Mouse (Mus musculus) adrenal gland, postnatal 14 days (tissue): ENCODE data around the gene Psd. TPM values are rescaled to one million over a fixed set of nuclear protein-coding genes. Genes with fewer than 3 reads are reported as not detected.

Source experiments
- microRNA-seq, 2 experiments: library from miRNA; unstranded; fragments of <30 nt; microRNA quantifications; one replicate each; pipeline ENCODE4 v1.2.0; 2021
- total RNA-seq: library from RNA; stranded (reverse); gene quantifications from 2 replicates; pipeline ENCODE4 v1.2.3, GENCODE M21; 2021

Gene Psd
- total RNA-seq, 1 experiment from 2014 or later, result 6.0 TPM

Small RNAs within 50 kb of the gene (microRNA-seq; reads per million reads assigned to microRNA genes)
- 0.38 to 0.43 reads per million in 2 experiments for gene Mir146b

Other genes with a start within 250 kb of the Psd start
- gene Elovl3, start 195.3 kb downstream of the Psd start, total RNA-seq, result 7.4 and 8.7 TPM in 2 replicates
- 0.26 TPM in 1 of 2 replicates, not detected in the other for gene Pitx3, start 178.8 kb downstream of the Psd start, total RNA-seq
- 62.8 and 74.8 TPM in 2 replicates for gene Gbf1, start 174.6 kb downstream of the Psd start, total RNA-seq
- gene Nfkb2, start 22.8 kb downstream of the Psd start, total RNA-seq, result 28.3 and 34.1 TPM in 2 replicates
- 8.2 and 8.7 TPM in 2 replicates for gene Fbxl15, start 1.0 kb upstream of the Psd start, total RNA-seq
- gene Cuedc2, start 11.5 kb upstream of the Psd start, total RNA-seq, result 71.8 and 77.5 TPM in 2 replicates
- 5.1 and 5.4 TPM in 2 replicates for gene Mfsd13a, start 14.0 kb upstream of the Psd start, total RNA-seq
- 0.38 and 0.74 TPM in 2 replicates for gene 2310034G01Rik, start 23.1 kb upstream of the Psd start, total RNA-seq
- 93.2 and 103 TPM in 2 replicates for gene Actr1a, start 68.6 kb upstream of the Psd start, total RNA-seq
- gene Sufu, start 69.7 kb upstream of the Psd start, total RNA-seq, result 19.0 and 23.6 TPM in 2 replicates
- 39.3 and 44.9 TPM in 2 replicates for gene Trim8, start 174.5 kb upstream of the Psd start, total RNA-seq
- gene Arl3, start 246.0 kb upstream of the Psd start, total RNA-seq, result 57.0 and 60.7 TPM in 2 replicates
- gene Sfxn2, start 246.2 kb upstream of the Psd start, total RNA-seq, result 11.5 and 12.7 TPM in 2 replicates